Mouse (Mus musculus) urinary bladder, postnatal 10 days (tissue): ENCODE data around the gene Gm27027.

Experiments
- DNase-seq: peaks from one replicate; pipeline ENCODE4 v3.0.0; 2022; ENCODE audit warnings: low spot score

The Gm27027 gene

GRCm38 (mm10) chr2:93976436-93977252 lies 19.5 kb downstream of the Gm27027 start:
- DNase-seq: no peak

DNA sequence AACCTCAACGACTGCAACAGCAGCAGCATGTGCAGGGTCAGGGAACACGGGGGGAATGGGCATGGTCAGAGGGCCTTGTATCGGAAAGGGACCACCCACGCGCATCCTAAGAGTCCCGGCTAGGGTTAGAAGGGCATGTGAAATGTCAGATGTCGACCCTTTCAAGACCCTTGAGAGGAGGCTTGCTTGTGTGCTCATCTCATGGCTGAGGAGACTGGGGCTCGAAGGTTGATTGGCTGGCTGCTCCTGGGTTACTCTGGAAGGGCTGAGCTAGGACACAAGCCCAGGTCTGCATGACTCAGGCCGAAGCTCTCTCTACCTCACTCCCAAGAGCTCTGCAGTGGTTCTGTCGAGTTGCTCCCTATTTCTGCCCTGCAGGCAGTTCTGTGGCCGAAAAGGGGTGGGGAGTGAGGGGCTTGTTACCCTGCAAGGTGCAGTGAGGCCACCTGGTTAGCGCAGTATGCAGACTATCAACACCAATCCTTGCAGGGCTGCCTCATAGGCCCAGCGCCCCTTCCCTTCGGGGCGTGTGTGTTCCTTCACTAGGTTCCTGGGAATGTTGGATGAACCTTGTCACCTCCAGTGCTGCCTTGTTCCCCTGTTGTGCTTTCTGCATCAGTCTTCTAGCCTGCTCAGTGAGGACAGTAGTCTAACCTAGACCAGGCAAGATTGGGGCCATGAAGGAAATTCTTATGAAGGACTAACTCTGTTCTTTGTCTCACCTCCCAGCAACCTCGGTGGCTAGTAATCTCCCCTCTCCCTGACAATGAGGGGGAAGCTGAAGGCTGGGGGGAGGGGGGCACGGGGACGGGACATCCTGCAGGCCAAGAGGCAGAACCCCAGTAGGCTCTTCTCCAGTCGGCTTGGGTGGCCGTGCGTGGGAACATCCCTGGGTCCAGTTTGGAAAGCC lies 20.4 kb downstream of the Gm27027 start:
- DNase-seq: no peak

- no peak for DNase-seq
Observed at GRCm38 (mm10) chr2:93975041-93975440, 21.1 kb downstream of the Gm27027 start.

GRCm38 (mm10) chr2:93971647-93972046 lies 24.5 kb downstream of the Gm27027 start:
- no peak for DNase-seq

DNA sequence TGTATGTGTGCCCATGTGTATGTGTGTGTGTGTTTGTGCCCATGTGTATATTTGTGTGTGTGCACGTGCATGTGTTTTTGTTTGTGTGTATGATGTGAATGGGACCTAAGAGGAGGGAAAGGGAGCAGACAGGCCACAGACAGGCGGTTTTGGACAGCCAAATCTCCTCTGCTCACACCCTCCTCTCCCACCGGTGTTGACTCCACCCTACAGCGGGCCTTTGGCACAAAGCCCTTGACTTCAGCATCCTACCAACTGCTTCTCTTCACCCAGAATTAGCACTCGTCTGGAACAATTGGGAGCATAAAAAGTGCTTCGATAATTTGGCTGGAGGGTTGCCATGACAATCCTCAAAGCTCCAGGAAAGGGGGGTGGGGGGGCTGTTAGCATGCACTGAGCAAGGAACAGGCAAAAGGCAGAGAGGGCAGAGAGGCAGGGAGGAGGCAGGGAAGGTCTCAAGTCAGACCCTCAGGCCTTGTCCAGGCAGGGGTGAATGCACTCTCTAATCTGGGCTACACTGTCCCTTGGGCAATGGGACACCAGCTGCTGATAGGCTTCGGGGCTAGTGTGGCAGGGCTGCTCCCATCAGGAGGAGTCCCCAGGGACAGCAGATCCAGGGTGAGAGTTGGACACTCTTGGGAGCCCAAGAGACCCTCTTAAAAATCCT lies 31.5 kb downstream of the Gm27027 start:
- DNase-seq: no peak

GRCm38 (mm10) chr2:93963802-93964201 lies 32.4 kb downstream of the Gm27027 start:
- no peak for DNase-seq

DNA sequence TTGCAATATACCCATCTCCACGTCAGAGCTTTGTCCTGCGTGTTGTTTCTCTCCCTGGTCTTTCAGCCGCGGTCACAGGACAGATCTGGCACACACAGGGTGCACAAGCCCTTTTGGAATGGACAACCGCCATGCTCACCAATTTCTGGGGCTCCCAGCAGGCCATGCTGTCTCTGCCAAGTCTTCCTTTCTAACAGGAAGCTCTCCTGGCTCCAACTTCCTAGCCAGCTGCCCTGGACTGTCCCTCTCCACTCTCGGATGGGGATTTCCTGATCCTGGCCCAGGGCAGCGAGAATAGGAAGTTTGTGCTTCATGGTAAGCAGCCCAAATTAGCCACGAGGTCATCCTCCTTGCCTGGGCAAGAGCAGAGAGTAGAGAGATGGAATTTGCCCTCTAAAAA lies 34.4 kb downstream of the Gm27027 start:
- DNase-seq: no peak

- DNase-seq: no peak
Observed at GRCm38 (mm10) chr2:93959346-93959745, 36.8 kb downstream of the Gm27027 start.

- no peak for DNase-seq
Observed at GRCm38 (mm10) chr2:93958216-93958615, 37.9 kb downstream of the Gm27027 start.

- no peak for DNase-seq
Observed at GRCm38 (mm10) chr2:93957785-93958175, 38.4 kb downstream of the Gm27027 start.

DNA sequence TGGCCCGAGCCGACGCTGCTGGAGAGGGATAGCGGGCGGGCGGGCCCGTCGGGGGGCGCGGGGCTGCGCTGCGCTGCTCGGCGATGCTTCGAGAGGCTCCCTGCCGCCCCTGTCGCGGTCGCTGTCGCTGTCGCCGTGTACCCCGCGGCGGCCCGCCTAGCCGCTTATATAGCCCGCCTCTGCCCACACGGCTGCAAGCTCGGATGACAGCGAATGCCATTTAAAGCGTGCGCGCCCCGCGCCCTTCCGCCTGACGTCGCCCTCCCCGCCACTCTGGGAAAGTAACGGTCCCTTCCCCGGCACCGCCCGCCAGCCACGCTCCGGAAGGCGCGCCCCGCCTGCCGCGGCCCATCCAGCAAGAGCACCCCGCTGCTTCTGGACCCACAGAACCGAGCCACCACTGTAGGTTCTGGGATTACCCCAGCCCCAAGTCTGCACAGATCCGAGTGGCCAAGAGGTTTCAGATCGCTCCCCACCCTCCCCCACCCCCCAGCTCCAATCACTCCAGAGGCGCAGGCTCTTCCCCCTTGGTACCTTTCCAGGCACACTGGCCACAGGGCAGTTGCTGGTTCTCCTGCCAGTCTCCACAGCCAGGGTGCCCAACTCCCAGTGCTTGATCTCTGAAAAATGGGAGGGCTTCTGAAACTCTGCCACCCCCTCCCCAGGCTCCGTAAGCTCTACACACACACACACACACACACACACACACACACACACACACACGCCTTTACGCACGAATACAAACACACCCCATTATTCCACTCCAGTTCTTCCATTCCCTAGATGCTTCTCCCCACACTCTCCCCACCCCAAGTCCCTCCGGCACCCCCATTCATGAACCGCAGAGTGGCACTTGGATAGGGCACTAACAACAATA lies 39.0 kb downstream of the Gm27027 start, which contains the start of gene Gm13889:
Gene Gm13889 (minus strand): TSS at position 294 of the 877 bp plus-strand sequence.
- DNase-seq: no peak

DNA sequence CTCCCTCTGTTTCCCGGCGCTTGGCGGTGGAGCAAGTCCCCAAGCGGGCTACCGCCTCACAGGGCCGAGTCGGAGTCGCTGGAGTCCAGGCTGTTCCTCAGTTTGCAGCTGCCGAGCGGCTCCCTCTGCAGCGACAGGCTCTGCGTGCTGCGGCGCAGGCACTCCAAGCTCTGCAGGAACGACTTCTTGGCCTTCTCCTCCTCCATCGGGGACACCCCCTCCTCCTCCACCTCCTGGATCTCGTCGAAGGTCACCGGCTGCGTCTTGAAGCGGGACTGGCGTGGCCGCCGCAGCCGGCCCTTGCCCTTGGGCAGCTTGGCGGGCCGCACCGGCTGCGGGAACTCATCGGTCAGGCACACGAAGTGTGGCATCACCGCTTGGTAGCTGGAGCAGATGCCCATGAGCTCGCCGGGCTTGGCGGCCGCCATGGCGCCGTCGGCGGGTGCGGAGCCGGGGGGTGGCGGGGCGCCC lies 39.8 kb downstream of the Gm27027 start:
- no peak for DNase-seq

DNA sequence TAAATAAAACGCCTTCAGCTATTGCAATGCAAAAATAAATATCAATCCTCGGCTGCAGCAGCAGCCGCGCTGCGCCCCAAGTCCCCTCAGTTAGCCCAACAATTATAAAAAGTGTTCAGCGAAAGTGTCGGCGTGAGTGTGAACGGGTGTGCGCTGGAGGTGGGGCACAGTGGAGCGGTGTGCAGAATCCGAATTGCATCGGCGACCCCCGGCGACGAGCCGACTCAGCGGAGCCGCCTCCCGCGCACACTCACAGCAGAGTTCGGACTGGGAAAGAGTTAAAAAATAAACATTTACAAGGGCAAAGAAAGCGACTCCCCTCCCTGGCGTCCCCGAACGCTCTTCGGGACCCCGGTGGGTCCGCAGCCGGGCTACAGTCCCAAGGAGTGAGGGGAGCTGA lies 40.3 kb downstream of the Gm27027 start:
- DNase-seq: no peak

GRCm38 (mm10) chr2:93954781-93955578 lies 41.2 kb downstream of the Gm27027 start:
- no peak for DNase-seq

DNA sequence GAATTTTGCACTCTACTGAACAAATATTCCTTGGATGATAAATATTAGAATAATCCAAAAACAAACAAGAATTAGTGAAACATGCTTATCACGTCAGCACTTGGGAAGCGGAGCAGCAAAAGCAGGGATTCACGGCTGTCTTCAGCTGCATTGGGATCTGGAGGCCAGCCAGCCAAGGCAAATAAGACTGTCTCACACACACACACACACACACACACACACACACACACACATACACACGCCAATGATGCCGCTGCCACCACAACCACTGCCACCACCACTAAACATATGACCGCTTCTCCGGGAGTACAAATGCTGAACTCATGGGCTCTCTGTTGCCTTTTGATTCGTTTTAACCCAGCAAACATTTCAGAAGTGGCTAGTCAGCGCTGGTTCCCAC lies 42.4 kb downstream of the Gm27027 start:
- DNase-seq: no peak

- no peak for DNase-seq
Observed at GRCm38 (mm10) chr2:93946976-93947375, 49.2 kb downstream of the Gm27027 start.

- DNase-seq: no peak
Observed at GRCm38 (mm10) chr2:93944855-93945254, 51.3 kb downstream of the Gm27027 start.

DNA sequence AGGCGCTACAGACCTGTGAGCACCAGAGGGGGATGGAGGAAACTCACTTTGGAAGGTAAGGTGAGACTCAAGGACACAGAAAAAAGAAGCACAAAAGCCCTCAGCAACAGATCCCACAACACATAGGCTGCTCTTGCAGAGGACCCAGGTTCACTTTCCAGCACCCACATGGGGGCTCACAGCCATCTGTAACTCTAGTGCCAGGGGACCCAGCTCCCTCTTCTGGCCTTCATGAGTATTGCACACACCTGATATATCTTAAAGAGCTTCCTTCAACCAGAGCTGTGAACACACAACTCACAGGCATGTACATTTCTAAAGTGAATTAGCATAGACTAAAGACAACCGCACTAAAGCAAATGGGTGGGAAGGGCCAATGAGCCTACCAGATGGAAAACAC lies 52.1 kb downstream of the Gm27027 start:
- DNase-seq: no peak

GRCm38 (mm10) chr2:93941670-93942069 lies 54.5 kb downstream of the Gm27027 start:
- DNase-seq: no peak

DNA sequence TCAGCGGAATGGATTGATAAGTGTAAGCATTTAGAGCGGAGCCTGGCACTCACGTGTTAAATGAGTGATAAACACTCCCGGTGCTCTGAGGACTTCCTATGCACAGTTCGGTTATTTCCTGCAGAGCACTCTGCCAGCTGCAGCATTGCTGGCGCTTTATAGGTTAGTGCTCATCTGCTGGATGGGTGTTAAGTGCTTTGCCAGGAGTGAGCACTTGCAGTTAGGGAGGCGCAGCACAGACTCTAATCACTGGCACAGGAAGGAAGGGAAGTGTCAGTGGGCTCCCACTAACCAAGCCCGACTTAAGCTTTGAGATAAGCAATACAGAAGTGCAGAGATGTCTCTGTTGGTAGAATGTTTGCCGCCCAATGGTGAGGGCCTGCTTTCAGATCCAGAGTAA lies 57.6 kb downstream of the Gm27027 start:
- DNase-seq: no peak
